Mouse (Mus musculus) CH12.LX (cell line): Measurements from ENCODE around the gene Zfp3. TPM values are rescaled to one million over a fixed set of nuclear protein-coding genes. Genes with fewer than 3 reads are reported as not detected.

ENCODE experiments used
- DNase-seq: peaks from one replicate; pipeline ENCODE4 v3.0.0-alpha.2; 2013; ENCODE audit errors: extremely low read depth
- H3K27ac ChIP-seq: 2 replicates; pipeline ENCODE4 v1.5.1; 2012; ENCODE audit warnings: low read depth, mild to moderate bottlenecking, control low read depth, moderate library complexity; ENCODE audit not compliant: insufficient read depth
- H3K27me3 ChIP-seq: replicated peaks from 2 replicates; pipeline ENCODE3; 2012; ENCODE audit warnings: inconsistent platforms
- H3K36me3 ChIP-seq, 2 experiments: replicated peaks in 1 of 2; 2 replicates each; pipeline versions ENCODE3 to v1.6.1; 2012; ENCODE audit warnings: inconsistent platforms in 1 of 2, low read length in 1 of 2, mild to moderate bottlenecking in 1 of 2, mixed read lengths in 1 of 2, moderate library complexity in 1 of 2; ENCODE audit not compliant: control insufficient read depth in 1 of 2, insufficient read depth in 1 of 2
- H3K4me1 ChIP-seq, 2 experiments: 2 replicates each; pipeline ENCODE4 v1.6.1; 2012; ENCODE audit warnings: inconsistent platforms in 1 of 2, moderate library complexity in 1 of 2; ENCODE audit not compliant: insufficient read depth in 2 of 2, control insufficient read depth in 1 of 2
- H3K4me2 ChIP-seq: 2 replicates; pipeline ENCODE4 v1.6.1; 2012; ENCODE audit warnings: low read depth, mild to moderate bottlenecking, control low read depth; ENCODE audit not compliant: poor library complexity, insufficient read depth, severe bottlenecking
- H3K4me3 ChIP-seq, 3 experiments: fragments of 150-350 bp in 1 of 3; sonication (generic) in 1 of 3; replicated peaks in 1 of 3; 2 replicates each; pipeline versions ENCODE3 to v1.5.1; 2011 to 2012; ENCODE audit warnings: low read depth in 2 of 3, low read length in 2 of 3, mild to moderate bottlenecking in 2 of 3, moderate library complexity in 2 of 3, control low read depth in 1 of 3, improper control_type of control experiment in 1 of 3, inconsistent platforms in 1 of 3, mixed read lengths in 1 of 3; ENCODE audit not compliant: poor library complexity in 1 of 3
- H3K79me2 ChIP-seq: replicated peaks from 2 replicates; pipeline ENCODE4 v1.6.1; 2012; ENCODE audit warnings: mild to moderate bottlenecking, moderate library complexity; ENCODE audit not compliant: control insufficient read depth, poor library complexity, insufficient read depth, severe bottlenecking; ENCODE audit errors: extremely low read depth
- H3K9ac ChIP-seq: 2 replicates; pipeline ENCODE4 v1.6.1; 2012; ENCODE audit warnings: low read depth, mild to moderate bottlenecking, control low read depth, moderate library complexity; ENCODE audit not compliant: insufficient read depth
- H3K9me3 ChIP-seq: replicated peaks from 2 replicates; pipeline ENCODE3; 2012; ENCODE audit warnings: low read length, inconsistent platforms, mixed read lengths
- EP300 ChIP-seq: IDR thresholded peaks from 2 replicates; pipeline ENCODE4 v1.6.1; 2011; ENCODE audit warnings: low read length, improper control_type of control experiment
- GABPA ChIP-seq: IDR thresholded peaks from 2 replicates; pipeline ENCODE4 v1.6.1; 2012; ENCODE audit warnings: low read depth, low read length, improper control_type of control experiment, inconsistent platforms; ENCODE audit not compliant: insufficient replicate concordance
- HCFC1 ChIP-seq: IDR thresholded peaks from 2 replicates; pipeline ENCODE4 v1.6.1; 2012; ENCODE audit warnings: low read depth, mild to moderate bottlenecking, inconsistent platforms, low read length, improper control_type of control experiment
- IRF4 ChIP-seq: IDR thresholded peaks from 2 replicates; pipeline ENCODE4 v1.6.1; 2014; ENCODE audit warnings: low read depth, mild to moderate bottlenecking, inconsistent platforms, low read length, improper control_type of control experiment
- JUN ChIP-seq: IDR thresholded peaks from 2 replicates; pipeline ENCODE4 v1.6.1; 2011; ENCODE audit warnings: low read depth, mild to moderate bottlenecking, low read length, improper control_type of control experiment, moderate library complexity; ENCODE audit not compliant: insufficient read depth
- JUND ChIP-seq: conservative IDR thresholded peaks from 2 replicates; pipeline ENCODE4 v1.6.1; 2011; ENCODE audit warnings: low read depth, low read length, improper control_type of control experiment
- KAT2A ChIP-seq: IDR thresholded peaks from 2 replicates; pipeline ENCODE4 v1.6.1; 2012; ENCODE audit warnings: low read length, improper control_type of control experiment, inconsistent platforms; ENCODE audit not compliant: insufficient replicate concordance
- MAZ ChIP-seq: IDR thresholded peaks from 2 replicates; pipeline ENCODE4 v1.6.1; 2012; ENCODE audit warnings: low read depth, mild to moderate bottlenecking, inconsistent platforms, low read length, improper control_type of control experiment, moderate library complexity
- MXI1 ChIP-seq: IDR thresholded peaks from 2 replicates; pipeline ENCODE4 v1.6.1; 2011; ENCODE audit warnings: mild to moderate bottlenecking, low read depth, low read length, improper control_type of control experiment
- MYC ChIP-seq: IDR thresholded peaks from 2 replicates; pipeline ENCODE4 v1.6.1; 2011; ENCODE audit warnings: low read depth, mild to moderate bottlenecking, improper control_type of control experiment, low read length
- NELFE ChIP-seq: IDR thresholded peaks from 2 replicates; pipeline ENCODE4 v1.6.1; 2011; ENCODE audit warnings: low read depth, low read length, improper control_type of control experiment
- POLR2A ChIP-seq: IDR thresholded peaks from 2 replicates; pipeline ENCODE4 v1.6.1; 2011; ENCODE audit warnings: low read depth, mild to moderate bottlenecking, improper control_type of control experiment, low read length
- RAD21 ChIP-seq: IDR thresholded peaks from 2 replicates; pipeline ENCODE4 v1.6.1; 2011; ENCODE audit warnings: low read depth, mild to moderate bottlenecking, low read length, improper control_type of control experiment, moderate library complexity
- ZKSCAN1 ChIP-seq: IDR thresholded peaks from 2 replicates; pipeline ENCODE4 v1.6.1; 2012; ENCODE audit warnings: low read depth, inconsistent platforms, low read length, improper control_type of control experiment, borderline replicate concordance
- dilution Hi-C: fragments of 300-500 bp; cut with MboI; formaldehyde crosslinking; loops from 2 replicates; pipeline ENCODE4 v1.14.3; 2020; ENCODE audit warnings: low sequenced_read_pairs; ENCODE audit not compliant: extremely low pct_unique_long_range_greater_than_20kb, extremely low pct_ligation_motif_present
- in situ Hi-C: fragments of 300-500 bp; cut with MboI; formaldehyde crosslinking; loops from 3 replicates; pipeline ENCODE4 v1.14.3; 2019; ENCODE audit warnings: low sequenced_read_pairs, low pct_ligation_motif_present, low pct_unique_long_range_greater_than_20kb, mixed read lengths
- polyA plus RNA-seq: library from polyadenylated mRNA; unstranded; fragments of >175 nt; gene quantifications from 2 replicates; pipeline ENCODE4 v1.2.1, GENCODE M21; 2012; ENCODE audit warnings: low read depth; ENCODE audit not compliant: insufficient read length
- total RNA-seq, 2 experiments: library from RNA; depleted of rRNA; stranded (reverse); fragments of 300-350 nt in 1 of 2; fragments of >200 nt in 1 of 2; gene quantifications; 2 replicates each; pipeline ENCODE4 v1.2.3; 2012 to 2014

Gene Zfp3
- total and polyA plus RNA-seq, 3 experiments: 1.7 to 3.5 (median 2.0) TPM

GRCm38 (mm10) chr11:70747876-70748545 lies 16.0 kb upstream of the Zfp3 start:
- Histone ChIP-seq H3K9ac (no peak overlapping the region), H3K79me2 (no peaks in the 10 kb centered on the region), H3K4me1 (peaks cover 5 to 6% of the 10 kb centered on the region in 2 experiments; a peak in 2 of 4 replicates), H3K36me3 (no peaks in the 10 kb centered on the region), H3K27ac (no peak overlapping the region), H3K4me3 (no peak overlapping the region), H3K4me2 (0 out of 2 replicates have a peak overlapping the region, but pooled peaks have one; percentile 17), H3K27me3 (no peaks in the 10 kb centered on the region), H3K9me3 (peaks cover 8% of the 10 kb centered on the region)
- DNase-seq: peak; percentile 27
- TF ChIP-seq EP300: peak; percentile 56
- TF ChIP-seq JUN: peak; percentile 46; the same call in 1 of the 2 replicates
- peak; percentile 84 for TF ChIP-seq IRF4
- TF ChIP-seq NELFE: no peak
- TF ChIP-seq JUND: peak; percentile 72
- dilution Hi-C loops (no loop called here), in situ Hi-C loops (no loop called here)

GRCm38 (mm10) chr11:70752337-70753017 lies 11.5 kb upstream of the Zfp3 start:
- H3K4me1 ChIP-seq: peaks cover 4 to 26% of the 10 kb centered on the region in 2 experiments; a peak in 3 of 4 replicates
- no peak for TF ChIP-seq ZKSCAN1
- no peak for TF ChIP-seq MAZ
- TF ChIP-seq NELFE: no peak
- no peak for TF ChIP-seq RAD21
- TF ChIP-seq GABPA: no peak
- TF ChIP-seq POLR2A: no peak
- no peak for TF ChIP-seq MYC
- no peak for TF ChIP-seq HCFC1
- no peak for TF ChIP-seq KAT2A
- no peak for TF ChIP-seq EP300
- no peak for TF ChIP-seq MXI1
- TF ChIP-seq, all 38 proteins: peak for 0
- Histone ChIP-seq H3K27ac (no peak overlapping the region), H3K36me3 (no peaks in the 10 kb centered on the region), H3K9me3 (peaks cover 8% of the 10 kb centered on the region), H3K9ac (no peak overlapping the region), H3K27me3 (no peaks in the 10 kb centered on the region), H3K4me3 (no peak overlapping the region), H3K4me2 (no peak overlapping the region), H3K79me2 (no peaks in the 10 kb centered on the region)
- no peak for DNase-seq
- dilution Hi-C loops: no loop called here
- in situ Hi-C loops: loop anchor here (5.0 to 25.0 kb wide), 3 partner anchors 120 to 515 kb away; partner anchors contain the start of genes 0610010K14Rik, Bcl6b, Gm21988 and Pelp1
